Mouse (Mus musculus) liver, embryonic 16.5 days (tissue): ENCODE results near the gene Uvrag. TPM values are rescaled to one million over a fixed set of nuclear protein-coding genes. Genes with fewer than 3 reads are reported as not detected.

Experiments
- ATAC-seq: fragments of 200-750 bp; cut with Nextera tagmentation; 2 replicates; pipeline ENCODE4 v1.8.0; 2017; ENCODE audit warnings: low read depth, mild to moderate bottlenecking, moderate number of reproducible peaks, moderate library complexity
- H3K27ac ChIP-seq: fragments of 300-500 bp; sonication (generic); 2 replicates; pipeline ENCODE4 v1.5.1; 2014; ENCODE audit warnings: mild to moderate bottlenecking, low read length
- H3K27me3 ChIP-seq: fragments of 300-500 bp; sonication (generic); 2 replicates; pipeline ENCODE4 v1.6.1; 2014; ENCODE audit warnings: low read depth, low read length, mixed read lengths; ENCODE audit not compliant: control insufficient read depth, insufficient read depth
- H3K36me3 ChIP-seq: fragments of 300-500 bp; sonication (generic); 2 replicates; pipeline ENCODE4 v1.6.1; 2014; ENCODE audit warnings: mild to moderate bottlenecking; ENCODE audit not compliant: control insufficient read depth, insufficient read depth
- H3K4me1 ChIP-seq: fragments of 300-500 bp; sonication (generic); 2 replicates; pipeline ENCODE4 v1.6.1; 2014; ENCODE audit warnings: low read depth, low read length, mixed read lengths; ENCODE audit not compliant: control insufficient read depth
- H3K4me2 ChIP-seq: fragments of 300-500 bp; sonication (generic); 2 replicates; pipeline ENCODE4 v1.6.1; 2014; ENCODE audit warnings: low read depth, low read length, mixed read lengths
- H3K4me3 ChIP-seq: fragments of 300-500 bp; sonication (generic); 2 replicates; pipeline ENCODE4 v1.5.1; 2014; ENCODE audit warnings: low read depth, mild to moderate bottlenecking, low read length
- H3K9ac ChIP-seq: fragments of 300-500 bp; sonication (generic); 2 replicates; pipeline ENCODE4 v1.6.1; 2014; ENCODE audit warnings: low read depth, low read length
- H3K9me3 ChIP-seq: fragments of 300-500 bp; sonication (generic); replicated peaks from 2 replicates; pipeline ENCODE4 v1.6.1; 2016; ENCODE audit warnings: low read length; ENCODE audit not compliant: control insufficient read depth
- WGBS: fragments of 180-500 bp; shearing (Covaris S2); extraction: QIAGEN DNeasy Blood & Tissue Kit; methylation state at CpG from one replicate; pipeline ENCODE4 v1.1.7; 2014; ENCODE audit not compliant: insufficient replicate concordance; 5-methylcytosine and 5-hydroxymethylcytosine counted together
- polyA plus RNA-seq: library from polyadenylated mRNA; unstranded; fragments of >200 nt; fragmentation: Nextera tagmentation; extraction: Ambion mirVana; gene quantifications from 2 replicates; pipeline ENCODE4 v1.2.1, GENCODE M21; 2015

Gene Uvrag
- polyA plus RNA-seq, 1 experiment from 2014 or later: 8.2 TPM

- Histone ChIP-seq H3K4me1 (no peaks in the 10 kb centered on the region), H3K9me3 (no peaks in the 10 kb centered on the region), H3K4me2 (no peak overlapping the region), H3K27ac (no peak overlapping the region), H3K9ac (no peak overlapping the region), H3K27me3 (no peaks in the 10 kb centered on the region), H3K36me3 (no peaks in the 10 kb centered on the region), H3K4me3 (no peak overlapping the region)
- ATAC-seq: no peak
- WGBS: 78% methylated on average over 17 of the region's 17 CpGs
These were observed 83.8 kb downstream of the Uvrag start for GRCm38 (mm10) chr7:99057053-99057630.

- Histone ChIP-seq H3K4me2 (no peak overlapping the region), H3K4me3 (no peak overlapping the region), H3K27me3 (no peaks in the 10 kb centered on the region), H3K27ac (no peak overlapping the region), H3K36me3 (no peaks in the 10 kb centered on the region; the same call in 1 of the 2 replicates), H3K9me3 (no peaks in the 10 kb centered on the region), H3K9ac (no peak overlapping the region), H3K4me1 (no peaks in the 10 kb centered on the region)
- WGBS: 72% methylated on average over 4 of the region's 4 CpGs
- ATAC-seq: no peak
These were observed 87.3 kb downstream of the Uvrag start for GRCm38 (mm10) chr7:99053626-99054025.

DNA sequence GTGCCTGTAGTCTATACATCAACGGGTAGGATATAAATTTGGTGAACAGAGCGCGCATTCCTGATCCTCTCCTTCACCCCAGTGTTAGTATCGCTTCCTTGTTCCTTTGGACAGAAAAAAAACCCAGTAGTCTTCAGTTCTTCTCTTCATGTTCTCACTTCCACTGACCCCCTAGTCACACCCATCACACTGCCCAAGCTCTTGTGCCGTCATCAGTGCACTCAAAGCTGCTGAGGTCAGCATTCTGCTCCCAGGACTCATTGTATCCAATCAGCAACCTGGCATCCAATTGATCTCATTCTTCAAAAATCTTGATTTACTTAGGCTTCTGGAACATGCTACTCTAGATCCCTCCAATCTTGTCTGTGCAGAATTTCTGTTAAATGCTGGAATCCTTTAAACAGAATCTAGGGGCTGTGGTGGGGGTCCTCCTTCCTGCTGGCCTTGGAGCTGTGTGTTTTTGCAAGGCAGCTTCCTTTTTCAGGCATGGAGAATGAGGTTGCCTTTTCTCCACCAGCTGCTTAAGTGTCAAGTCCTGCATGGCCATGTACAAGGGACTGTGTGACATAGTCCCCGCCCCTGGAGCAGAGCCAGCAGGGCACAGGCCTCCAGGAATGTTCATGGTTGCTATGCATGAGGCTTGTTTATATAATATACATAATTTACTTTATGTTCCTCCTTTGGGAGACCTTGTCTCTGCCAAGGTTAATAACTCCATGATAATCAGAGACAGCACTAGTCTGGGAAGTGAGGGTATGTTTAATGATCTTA lies 88.3 kb downstream of the Uvrag start:
- Histone ChIP-seq H3K4me2 (no peak overlapping the region), H3K36me3 (no peaks in the 10 kb centered on the region; the same call in 1 of the 2 replicates), H3K9ac (no peak overlapping the region), H3K27ac (no peak overlapping the region), H3K4me3 (no peak overlapping the region), H3K27me3 (no peaks in the 10 kb centered on the region), H3K4me1 (no peaks in the 10 kb centered on the region), H3K9me3 (no peaks in the 10 kb centered on the region)
- WGBS: 77% methylated on average over 6 of the region's 6 CpGs
- no peak for ATAC-seq

GRCm38 (mm10) chr7:99050882-99051281 lies 90.1 kb downstream of the Uvrag start:
- no peak overlapping the region for H3K4me3 ChIP-seq
- no peaks in the 10 kb centered on the region for H3K9me3 ChIP-seq
- H3K9ac ChIP-seq: no peak overlapping the region
- WGBS: 80% methylated on average over 1 of the region's 1 CpGs
- H3K27ac ChIP-seq: no peak overlapping the region
- ATAC-seq: no peak
- H3K27me3 ChIP-seq: no peaks in the 10 kb centered on the region
- no peaks in the 10 kb centered on the region for H3K4me1 ChIP-seq
- H3K36me3 ChIP-seq: no peaks in the 10 kb centered on the region; the same call in 1 of the 2 replicates
- no peak overlapping the region for H3K4me2 ChIP-seq

- Histone ChIP-seq H3K36me3 (no peaks in the 10 kb centered on the region; the same call in 1 of the 2 replicates), H3K4me1 (no peaks in the 10 kb centered on the region), H3K9ac (no peak overlapping the region), H3K4me3 (no peak overlapping the region), H3K27me3 (no peaks in the 10 kb centered on the region), H3K27ac (no peak overlapping the region), H3K4me2 (no peak overlapping the region), H3K9me3 (no peaks in the 10 kb centered on the region)
- ATAC-seq: no peak
- WGBS: 63% methylated on average over 3 of the region's 3 CpGs
These were observed 91.0 kb downstream of the Uvrag start for GRCm38 (mm10) chr7:99049897-99050296.

GRCm38 (mm10) chr7:99046545-99047206 lies 94.3 kb downstream of the Uvrag start:
- Histone ChIP-seq H3K4me1 (no peaks in the 10 kb centered on the region), H3K4me2 (no peak overlapping the region), H3K4me3 (no peak overlapping the region), H3K27ac (no peak overlapping the region), H3K27me3 (no peaks in the 10 kb centered on the region), H3K9ac (no peak overlapping the region), H3K36me3 (no peaks in the 10 kb centered on the region; the same call in 1 of the 2 replicates), H3K9me3 (no peaks in the 10 kb centered on the region)
- WGBS: 69% methylated on average over 11 of the region's 11 CpGs
- ATAC-seq: no peak

DNA sequence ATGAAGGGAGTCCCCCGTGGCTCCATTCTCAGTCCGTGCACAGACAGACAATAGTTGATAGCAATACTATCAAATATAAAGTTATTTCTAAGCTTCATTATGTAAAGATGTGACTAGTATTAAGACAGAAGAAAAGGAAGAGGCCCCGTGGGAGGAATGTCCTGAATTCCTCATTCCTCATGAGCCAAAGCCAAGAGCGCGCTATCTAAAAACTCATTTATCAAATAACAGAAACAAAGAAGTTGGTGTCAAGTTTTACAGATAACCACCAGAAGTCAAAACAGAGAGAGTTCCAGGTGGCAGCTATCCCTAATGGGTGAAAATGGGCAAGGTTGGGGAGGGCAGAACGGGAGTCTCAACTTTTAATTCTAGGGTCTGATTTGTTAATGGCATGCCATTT lies 95.4 kb downstream of the Uvrag start:
- 72% methylated on average over 6 of the region's 6 CpGs for WGBS
- Histone ChIP-seq H3K9ac (no peak overlapping the region), H3K4me1 (no peaks in the 10 kb centered on the region), H3K9me3 (no peaks in the 10 kb centered on the region), H3K4me3 (no peak overlapping the region), H3K27ac (no peak overlapping the region), H3K27me3 (no peaks in the 10 kb centered on the region), H3K4me2 (no peak overlapping the region), H3K36me3 (no peaks in the 10 kb centered on the region; the same call in 1 of the 2 replicates)
- no peak for ATAC-seq

- Histone ChIP-seq H3K4me1 (no peaks in the 10 kb centered on the region), H3K27me3 (no peaks in the 10 kb centered on the region), H3K9me3 (no peaks in the 10 kb centered on the region), H3K9ac (no peak overlapping the region), H3K4me3 (no peak overlapping the region), H3K36me3 (no peaks in the 10 kb centered on the region; the same call in 1 of the 2 replicates), H3K27ac (no peak overlapping the region), H3K4me2 (no peak overlapping the region)
- ATAC-seq: no peak
- WGBS: 62% methylated on average over 7 of the region's 7 CpGs
These were observed 97.0 kb downstream of the Uvrag start for GRCm38 (mm10) chr7:99043923-99044322.

- ATAC-seq: 0 out of 2 replicates have a peak, but pooled peaks have one; percentile 13
- H3K27me3 ChIP-seq: no peaks in the 10 kb centered on the region
- 49% methylated on average over 3 of the region's 3 CpGs for WGBS
- no peak overlapping the region for H3K9ac ChIP-seq
- H3K36me3 ChIP-seq: no peaks in the 10 kb centered on the region
- no peaks in the 10 kb centered on the region for H3K9me3 ChIP-seq
- no peak overlapping the region for H3K4me3 ChIP-seq
- H3K4me2 ChIP-seq: no peak overlapping the region
- no peak overlapping the region for H3K27ac ChIP-seq
- H3K4me1 ChIP-seq: no peaks in the 10 kb centered on the region
These were observed 97.6 kb downstream of the Uvrag start for GRCm38 (mm10) chr7:99043322-99043721.
